Mouse (Mus musculus): ENCODE results near the gene Slc25a40.

Gene Slc25a40

DNA sequence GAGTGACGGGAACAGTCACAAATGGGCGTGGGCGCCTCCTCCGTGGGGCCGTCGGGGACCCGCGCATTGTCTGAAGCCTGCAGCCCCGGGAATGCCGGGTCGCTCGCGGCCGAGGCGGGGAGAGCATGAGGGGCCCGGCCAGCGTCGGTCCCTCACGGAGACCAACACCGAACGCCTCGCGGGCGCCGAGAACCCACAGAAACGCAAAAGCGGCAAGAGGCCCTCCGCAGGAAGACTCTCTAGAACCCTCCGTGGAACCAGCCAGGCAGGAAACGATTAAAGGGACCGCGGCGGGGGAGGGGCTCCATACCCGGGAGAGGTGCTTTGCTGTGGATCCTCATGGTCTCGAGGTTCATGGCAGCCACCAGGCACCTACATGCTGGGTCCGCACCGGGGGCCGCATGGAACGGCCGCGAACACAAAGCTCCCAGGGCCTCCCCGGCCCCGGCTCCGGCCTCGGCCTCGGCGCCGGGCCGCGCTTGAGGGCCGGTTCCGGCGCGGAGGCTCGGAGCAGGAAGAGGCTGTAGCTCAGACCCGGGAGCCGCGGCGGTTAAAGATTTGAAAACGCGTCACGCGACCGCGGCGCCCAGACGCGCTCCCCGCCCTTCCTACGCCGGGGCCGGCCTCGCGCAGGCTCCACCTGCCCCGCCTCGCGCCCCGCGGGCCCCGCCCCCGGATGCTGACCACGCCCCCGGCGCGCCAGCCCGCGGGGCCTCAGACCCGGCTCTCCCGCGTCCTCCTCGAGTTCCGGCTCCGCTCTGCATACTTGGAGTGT, at the start of gene Slc25a40, which contains the start of gene Dbf4:
Slc25a40 (plus strand) TSS at position 694 of the 775 bp plus-strand sequence.
Dbf4 (minus strand) TSS at position 560 of the 775 bp plus-strand sequence.
- peak; percentile 90 for DNase-seq (ENCODE audit: low read depth, low spot score)

- DNase-seq (ENCODE audit: low read depth, low spot score): no peak
Observed at GRCm38 (mm10) chr5:8373415-8373814, 49.2 kb upstream of the Slc25a40 start.

DNA sequence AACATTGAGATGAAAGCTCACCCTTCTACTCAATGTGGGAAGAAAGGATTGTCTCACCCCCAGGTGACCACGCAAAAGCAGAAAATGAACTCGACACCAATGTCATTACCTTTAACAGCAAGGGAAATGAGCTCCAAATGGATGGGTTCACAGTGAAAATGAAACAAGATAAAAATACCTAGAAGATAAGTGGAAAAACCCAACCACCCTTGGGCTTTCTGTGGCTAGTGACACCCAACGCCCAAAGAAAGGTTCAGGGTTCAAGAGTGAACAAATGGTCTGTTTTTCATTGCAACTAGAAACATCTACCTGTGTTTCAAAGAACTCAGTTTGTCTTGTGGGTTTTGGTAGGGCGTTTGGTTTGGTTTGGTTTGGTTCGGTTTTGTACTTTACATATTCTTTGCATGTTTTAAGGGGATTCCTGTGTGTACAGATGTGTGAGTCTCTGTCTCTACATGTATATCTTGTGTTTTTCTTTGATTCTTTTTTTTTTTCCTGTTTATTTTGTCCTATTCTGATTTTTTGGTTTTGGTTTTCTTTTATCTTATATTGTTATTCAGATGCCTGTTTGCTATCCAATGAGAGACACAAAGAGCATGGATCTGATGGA, 48.2 kb upstream of the Slc25a40 start:
- no peak for DNase-seq (ENCODE audit: low read depth, low spot score)

- DNase-seq (ENCODE audit: low read depth, low spot score): no peak
Observed at GRCm38 (mm10) chr5:8393891-8394583, 28.6 kb upstream of the Slc25a40 start.

GRCm38 (mm10) chr5:8397587-8398249, 24.9 kb upstream of the Slc25a40 start:
- DNase-seq (ENCODE audit: low read depth, low spot score): no peak

- DNase-seq (ENCODE audit: low read depth, low spot score): peak; percentile 28
Observed at GRCm38 (mm10) chr5:8408746-8409145, 13.9 kb upstream of the Slc25a40 start.

GRCm38 (mm10) chr5:8416683-8417413, 5.8 kb upstream of the Slc25a40 start:
- DNase-seq (ENCODE audit: low read depth, low spot score): peak; percentile 35

DNA sequence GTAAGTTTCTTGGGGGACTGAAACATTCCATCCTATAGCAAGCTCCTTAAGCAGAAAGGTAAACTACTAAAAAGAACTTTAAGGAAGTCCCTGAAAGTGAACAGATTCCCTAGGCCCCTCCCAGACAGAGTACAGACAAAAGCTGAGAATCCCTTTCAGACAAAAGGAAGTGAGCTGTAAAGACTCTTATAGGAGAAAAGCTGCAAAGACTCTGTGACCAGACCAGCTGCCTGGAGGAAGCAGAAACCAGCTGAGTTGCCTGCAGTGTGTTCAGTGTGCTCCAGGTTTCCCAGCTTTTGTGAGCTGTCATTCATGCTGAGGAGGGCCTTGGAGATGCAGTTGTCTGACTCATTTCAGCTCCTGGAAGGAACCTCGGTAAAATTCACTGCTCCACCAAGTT, 5.2 kb upstream of the Slc25a40 start:
- peak; percentile 62 for DNase-seq (ENCODE audit: low read depth, low spot score)

DNA sequence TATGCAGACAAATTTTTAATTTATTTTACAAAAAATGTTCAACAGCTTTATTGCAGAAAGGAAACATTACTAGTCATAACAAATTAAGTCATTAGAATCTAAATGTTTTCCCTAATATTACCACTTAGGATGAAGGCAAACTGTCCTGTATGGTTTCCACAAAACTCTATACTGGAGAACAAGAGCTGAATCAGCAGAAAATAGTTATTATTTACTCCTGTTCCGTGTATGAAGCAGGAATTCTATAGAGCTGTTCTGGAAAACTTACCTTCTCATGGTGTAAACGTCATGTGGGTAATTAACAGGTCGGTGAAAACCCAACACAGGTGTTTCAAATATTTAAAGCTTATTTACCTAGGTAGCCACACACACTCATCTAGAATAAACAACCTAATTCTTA, 1.2 kb upstream of the Slc25a40 start:
- DNase-seq (ENCODE audit: low read depth, low spot score): no peak

DNA sequence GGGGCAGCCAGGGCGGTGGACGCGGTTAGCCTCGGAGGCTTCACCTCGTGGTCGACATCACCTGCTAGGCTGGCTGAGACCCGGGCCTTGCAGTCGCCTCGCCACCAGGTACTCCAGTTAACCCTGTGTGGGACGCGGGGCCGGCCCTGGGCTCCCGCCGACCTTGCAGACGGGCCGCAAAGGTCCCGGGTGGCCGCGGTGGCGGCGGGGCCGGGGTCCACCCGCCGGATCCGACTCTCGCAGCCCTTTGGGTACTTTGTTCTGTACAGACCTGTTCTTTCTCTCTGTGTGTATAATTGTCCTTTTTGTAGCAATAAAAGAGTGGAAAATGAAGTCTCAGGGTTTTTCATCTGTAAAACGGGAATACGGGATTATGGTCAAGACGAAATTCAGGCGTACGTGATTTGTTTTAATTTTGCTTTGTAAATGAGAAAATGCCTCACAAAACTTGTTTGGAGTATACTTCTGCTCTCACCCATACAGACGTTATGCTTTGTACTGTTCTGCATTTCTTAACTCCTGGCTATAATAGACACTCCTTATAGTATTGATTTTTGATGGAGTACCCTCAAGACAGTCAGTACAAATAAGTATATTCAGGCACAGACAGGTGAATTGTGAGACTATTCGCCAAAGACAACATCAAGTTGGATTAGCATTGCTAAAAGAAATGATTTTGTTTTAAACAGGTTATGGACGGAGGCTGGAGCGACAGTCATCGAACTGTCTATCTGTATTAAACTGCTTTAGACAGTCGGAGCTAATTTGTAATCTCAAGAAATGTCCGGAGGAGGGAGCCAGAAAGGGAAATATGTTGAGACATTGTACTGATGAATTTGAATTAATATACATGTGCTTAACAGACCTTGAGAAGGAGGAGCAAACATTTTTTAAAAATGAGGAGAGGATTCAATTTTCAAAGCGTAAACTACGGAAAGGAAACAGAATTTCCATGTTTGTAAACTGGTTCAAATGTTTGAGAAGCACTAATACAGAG, 580 bp downstream of the Slc25a40 start:
- peak; percentile 87 for DNase-seq (ENCODE audit: low read depth, low spot score)

DNA sequence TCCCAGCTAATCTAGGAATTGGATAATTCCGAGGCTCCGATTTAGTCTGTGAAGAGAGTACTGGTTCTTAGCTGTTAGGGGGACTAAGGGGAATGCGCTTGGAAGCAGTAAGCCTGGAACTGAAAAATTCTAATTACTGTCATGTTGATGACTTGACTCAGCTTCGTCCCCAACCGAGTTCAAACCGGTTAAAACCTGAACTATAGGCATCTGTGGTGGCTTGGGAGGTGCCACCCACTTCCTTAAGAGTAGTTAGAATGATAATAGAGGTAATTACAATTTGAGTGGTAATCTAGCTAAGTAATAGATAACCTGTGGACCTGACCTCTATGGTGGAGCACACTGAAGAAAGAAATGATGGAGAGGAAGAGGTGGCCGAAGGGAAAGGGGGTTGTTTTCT, 1.5 kb downstream of the Slc25a40 start:
- peak; percentile 58 for DNase-seq (ENCODE audit: low read depth, low spot score)

GRCm38 (mm10) chr5:8425899-8426298, 3.2 kb downstream of the Slc25a40 start:
- no peak for DNase-seq (ENCODE audit: low read depth, low spot score)

DNA sequence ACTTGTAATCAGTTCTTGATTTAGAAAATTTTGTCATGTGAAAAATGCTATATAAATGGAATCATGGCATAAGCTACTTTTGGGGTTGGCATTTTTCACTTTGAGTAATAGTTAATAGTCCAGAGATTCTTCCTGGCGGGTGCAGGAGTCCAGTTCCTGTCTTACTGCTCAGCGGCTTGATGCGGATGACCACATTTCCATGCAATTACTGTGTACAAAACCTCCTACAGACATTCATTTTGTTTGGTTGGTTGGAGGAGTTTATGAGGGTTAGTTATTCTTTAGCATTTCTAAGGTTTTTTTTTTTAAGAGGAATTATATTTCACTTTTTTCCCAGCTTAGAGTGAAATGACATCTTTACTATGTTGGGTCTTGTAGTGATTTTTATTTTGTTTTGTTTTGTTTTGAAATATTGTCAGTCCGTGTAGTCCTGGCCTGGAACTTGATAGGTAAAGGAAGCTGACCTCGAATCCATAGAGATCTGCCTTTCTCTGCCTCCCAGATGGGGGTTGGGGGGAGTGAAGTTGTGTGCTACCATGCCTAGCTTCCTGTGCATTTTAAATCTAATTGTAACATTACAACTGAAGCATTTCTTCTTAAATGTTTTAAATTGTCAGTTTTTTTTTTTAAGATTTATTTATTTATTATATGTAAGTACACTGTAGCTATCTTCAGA, 15.0 kb downstream of the Slc25a40 start:
- DNase-seq (ENCODE audit: low read depth, low spot score): no peak

- DNase-seq (ENCODE audit: low read depth, low spot score): no peak
Observed at GRCm38 (mm10) chr5:8439095-8439494, 16.4 kb downstream of the Slc25a40 start.

DNA sequence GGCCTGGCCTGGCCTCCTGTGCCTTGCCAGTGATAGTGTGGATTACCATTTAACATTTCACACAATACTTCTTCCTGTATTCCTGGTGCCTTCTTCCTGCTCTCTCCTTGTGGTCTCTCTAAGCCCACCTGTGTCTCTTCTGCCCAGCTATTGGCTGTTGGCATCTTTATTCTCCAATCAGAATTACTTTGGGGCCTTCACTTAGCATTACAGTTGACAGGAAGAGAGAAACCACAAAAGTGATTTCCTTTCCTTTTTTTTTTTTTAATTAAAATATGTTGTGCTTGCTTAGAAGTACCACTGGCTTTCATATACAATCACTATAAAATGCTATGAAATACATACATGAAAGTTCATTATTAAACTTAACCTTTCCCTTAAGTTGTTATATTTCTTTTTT, 32.9 kb downstream of the Slc25a40 start:
- DNase-seq (ENCODE audit: low read depth, low spot score): no peak

DNA sequence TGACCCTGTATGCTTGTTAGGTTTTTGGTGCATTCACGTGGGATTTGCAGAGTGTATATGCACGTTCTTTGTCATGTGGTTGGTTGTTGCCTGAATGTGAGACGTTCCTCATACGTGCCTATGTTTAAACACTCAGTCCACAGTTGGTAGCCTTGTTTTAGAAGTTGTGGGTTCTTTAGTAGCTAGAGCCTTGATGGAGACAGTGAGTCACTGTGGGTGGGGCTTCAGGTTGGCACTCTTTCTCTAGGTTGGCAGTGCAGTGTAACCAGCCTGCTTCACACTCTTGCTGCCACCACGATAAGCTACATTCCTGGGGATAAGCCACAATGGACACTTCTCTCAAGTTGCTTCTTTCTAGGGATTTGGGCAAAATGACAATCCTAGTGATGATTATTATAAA, 33.9 kb downstream of the Slc25a40 start:
- DNase-seq (ENCODE audit: low read depth, low spot score): peak; percentile 90

DNA sequence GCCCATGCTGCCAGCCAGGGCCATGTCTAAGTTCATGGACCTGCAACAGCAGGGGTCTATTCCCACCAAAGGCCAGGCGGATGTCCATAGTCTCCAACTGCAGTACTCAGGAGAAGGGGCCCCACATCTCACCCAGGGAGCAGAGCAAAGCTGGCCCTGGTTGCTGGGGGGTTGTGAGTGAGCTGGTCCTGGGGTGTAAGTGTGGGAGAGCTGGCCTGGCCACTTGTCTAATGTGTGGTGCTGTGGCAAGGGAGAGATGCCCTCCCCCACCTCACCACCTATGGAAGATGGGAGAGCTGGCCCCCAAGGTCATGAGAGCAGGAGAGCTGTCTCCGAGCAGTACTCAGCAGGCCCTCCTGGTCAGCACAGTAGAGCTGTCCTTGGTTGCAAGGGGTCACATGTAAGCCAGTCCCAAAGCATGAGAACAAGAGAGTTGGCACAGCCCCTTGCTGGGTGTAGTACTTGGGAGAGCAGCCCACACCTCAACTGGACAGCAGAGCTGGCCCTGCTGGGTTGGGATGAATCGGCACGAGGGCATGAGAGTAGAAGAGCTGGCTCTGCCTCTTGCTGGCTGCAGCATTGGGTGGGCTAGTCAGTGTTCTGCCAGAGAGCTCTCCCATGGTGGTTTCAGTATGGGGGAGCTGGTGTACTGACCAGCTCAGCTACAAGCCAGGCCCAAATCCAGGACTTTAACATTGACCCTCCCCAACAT, 65.5 kb downstream of the Slc25a40 start:
- DNase-seq (ENCODE audit: low read depth, low spot score): no peak

- DNase-seq (ENCODE audit: low read depth, low spot score): no peak
Observed at GRCm38 (mm10) chr5:8488701-8489297, 66.1 kb downstream of the Slc25a40 start.
